Mouse (Mus musculus): ENCODE measurements at regions not wholly inside any gene's neighbourhood (a gene's known extent, or its start where the extent isn't known, plus 50 kb on each side); places are given as distances from the start of the nearest gene placed in this dataset.

DNA sequence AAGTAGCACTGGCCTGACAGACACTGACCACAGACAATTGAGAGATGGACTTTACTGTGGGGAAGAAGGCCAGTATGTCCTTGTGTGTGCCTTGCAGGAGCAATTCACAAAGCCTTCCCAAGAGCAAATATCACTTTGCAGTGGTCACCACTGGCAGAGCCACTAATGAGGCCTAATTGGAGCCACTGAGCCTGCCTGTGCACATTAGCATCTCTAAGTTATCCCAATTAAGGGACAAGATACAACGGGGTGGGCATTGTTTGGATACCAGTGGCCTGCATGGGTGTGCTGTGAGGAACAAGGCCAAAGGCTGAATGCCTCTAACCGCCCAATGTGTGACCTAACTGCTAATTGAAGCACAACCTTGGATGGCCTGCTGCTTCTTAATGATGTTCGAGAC is 433.4 kb upstream of the Ptbp2 start:
- ATAC-seq (ENCODE audit: low FRiP score), result no peak
- H3K4me2 ChIP-seq (ENCODE audit: low read depth, low read length, poor library complexity, severe bottlenecking), result no peak overlapping the region
- no peaks in the 10 kb centered on the region for H3K27me3 ChIP-seq (ENCODE audit: insufficient read depth, low read length)
- no peaks in the 10 kb centered on the region for H3K9me3 ChIP-seq (ENCODE audit: low read length)
- no peak for DNase-seq (ENCODE audit: low spot score)
- no peak overlapping the region for H3K9ac ChIP-seq (replicated peaks; ENCODE audit: low read length, poor library complexity, severe bottlenecking)
- no peak for TF ChIP-seq CTCF (IDR thresholded peaks at IDR 0.05)
- WGBS, result 67% methylated on average over 3 of the region's 3 CpGs
- H3K4me3 ChIP-seq (ENCODE audit: low read depth, low read length), result no peak overlapping the region
- H3K4me1 ChIP-seq (ENCODE audit: insufficient read depth, low read length), result no peaks in the 10 kb centered on the region
- H3K36me3 ChIP-seq (ENCODE audit: insufficient read depth, low read length), result no peaks in the 10 kb centered on the region
- H3K27ac ChIP-seq (ENCODE audit: low read depth, low read length), result no peak overlapping the region

DNA sequence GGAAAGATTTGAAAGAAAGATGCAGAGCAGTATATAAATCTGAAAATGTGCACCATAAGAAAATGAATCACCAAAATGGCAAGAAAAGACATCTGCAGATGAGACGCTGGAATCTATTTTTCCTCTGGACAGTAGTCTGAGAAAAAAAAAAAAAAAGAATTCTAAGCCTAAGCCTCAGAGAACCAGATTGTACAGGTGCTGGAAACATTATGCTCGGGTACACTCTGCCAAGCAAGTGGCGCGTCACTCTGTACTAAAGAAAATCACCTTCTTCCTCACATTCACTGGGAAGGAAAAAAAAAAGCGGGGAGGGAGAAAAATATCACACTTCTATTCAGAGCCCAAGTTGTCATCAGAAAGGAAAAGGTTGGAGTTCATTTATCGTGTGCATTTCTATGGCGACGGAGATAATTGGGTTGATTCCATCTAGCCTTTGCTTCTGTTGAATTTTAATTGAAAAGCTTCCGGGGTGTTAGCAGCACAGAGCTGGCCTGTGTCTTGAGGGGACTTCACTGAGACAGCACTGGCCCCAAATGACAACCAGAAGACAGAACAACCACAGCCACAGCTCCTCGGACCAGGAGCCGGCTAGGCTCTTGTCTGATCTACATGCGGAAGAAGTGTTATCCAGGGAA is 430.5 kb upstream of the Ptbp2 start:
- H3K4me1 ChIP-seq (ENCODE audit: insufficient read depth, low read length), result no peaks in the 10 kb centered on the region
- DNase-seq (ENCODE audit: low spot score), result peak; percentile 8

DNA sequence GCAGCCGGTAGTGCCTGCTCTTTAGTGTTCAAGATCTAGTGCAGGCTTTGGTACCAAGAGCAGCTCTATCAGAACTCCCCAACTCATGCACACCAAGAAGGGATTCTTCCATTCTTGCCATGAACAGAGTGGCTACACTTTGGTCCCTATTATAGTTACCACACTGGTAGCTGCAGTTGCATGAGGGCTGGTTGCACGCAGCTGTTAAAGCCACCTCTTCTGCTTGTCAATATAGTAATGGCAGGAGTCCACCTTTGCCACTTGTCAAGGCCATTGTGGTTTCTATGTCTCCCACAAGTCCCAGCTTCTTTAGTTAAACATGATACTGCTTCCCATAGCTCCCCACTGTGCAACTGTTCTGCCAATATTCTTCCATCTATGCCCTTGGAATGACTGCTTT is 415.1 kb upstream of the Ptbp2 start:
- no peak for TF ChIP-seq CTCF (IDR thresholded peaks at IDR 0.05)
- Histone ChIP-seq H3K27me3 (ENCODE audit: insufficient read depth, low read length) (no peaks in the 10 kb centered on the region), H3K36me3 (ENCODE audit: insufficient read depth, low read length) (no peaks in the 10 kb centered on the region)

More for the DNA sequence above, 430.5 kb upstream of the Ptbp2 start:
- Histone ChIP-seq H3K4me2 (ENCODE audit: low read depth, low read length, poor library complexity, severe bottlenecking) (no peak overlapping the region), H3K36me3 (ENCODE audit: insufficient read depth, low read length) (no peaks in the 10 kb centered on the region), H3K4me3 (ENCODE audit: low read depth, low read length) (no peak overlapping the region), H3K27ac (ENCODE audit: low read depth, low read length) (no peak overlapping the region), H3K9me3 (ENCODE audit: low read length) (no peaks in the 10 kb centered on the region), H3K9ac (replicated peaks; ENCODE audit: low read length, poor library complexity, severe bottlenecking) (no peak overlapping the region), H3K27me3 (ENCODE audit: insufficient read depth, low read length) (no peaks in the 10 kb centered on the region)
- no peak for TF ChIP-seq CTCF (IDR thresholded peaks at IDR 0.05)
- 48% methylated on average over 12 of the region's 12 CpGs for WGBS
- ATAC-seq (ENCODE audit: low FRiP score), result no peak

DNA sequence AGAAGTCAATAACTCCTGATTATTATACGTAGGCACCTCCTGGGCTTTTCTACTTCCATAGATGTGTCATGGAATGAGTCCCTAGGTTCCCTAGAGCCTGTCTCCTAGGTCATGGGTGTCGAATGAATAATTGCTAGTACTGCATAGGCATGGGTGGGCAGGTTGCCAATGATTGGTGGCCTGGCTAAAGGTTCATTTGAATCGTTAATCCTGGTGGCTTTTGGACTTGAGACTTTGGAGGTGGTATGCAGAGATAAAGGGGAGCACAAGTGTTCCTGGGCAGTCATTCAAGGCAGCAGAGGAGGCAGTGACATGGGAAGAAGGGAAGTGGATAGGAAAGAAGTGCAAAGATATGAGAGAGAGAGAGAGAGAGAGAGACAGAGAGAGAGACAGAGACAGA is 410.2 kb upstream of the Ptbp2 start:
- no peak overlapping the region for H3K4me3 ChIP-seq (ENCODE audit: low read depth, low read length)
- H3K9ac ChIP-seq (replicated peaks; ENCODE audit: low read length, poor library complexity, severe bottlenecking), result no peak overlapping the region
- H3K9me3 ChIP-seq (ENCODE audit: low read length), result no peaks in the 10 kb centered on the region
- DNase-seq (ENCODE audit: low spot score) (no peak), ATAC-seq (ENCODE audit: low FRiP score) (no peak)
- WGBS, result 67% methylated on average over 3 of the region's 3 CpGs
- no peaks in the 10 kb centered on the region for H3K4me1 ChIP-seq (ENCODE audit: insufficient read depth, low read length)
- no peak for TF ChIP-seq CTCF (IDR thresholded peaks at IDR 0.05)
- H3K27ac ChIP-seq (ENCODE audit: low read depth, low read length), result no peak overlapping the region
- no peaks in the 10 kb centered on the region for H3K36me3 ChIP-seq (ENCODE audit: insufficient read depth, low read length)
- no peaks in the 10 kb centered on the region for H3K27me3 ChIP-seq (ENCODE audit: insufficient read depth, low read length)
- no peak overlapping the region for H3K4me2 ChIP-seq (ENCODE audit: low read depth, low read length, poor library complexity, severe bottlenecking)

More for the DNA sequence above, 415.1 kb upstream of the Ptbp2 start:
- no peaks in the 10 kb centered on the region for H3K4me1 ChIP-seq (ENCODE audit: insufficient read depth, low read length)
- no peak for DNase-seq (ENCODE audit: low spot score)
- no peaks in the 10 kb centered on the region for H3K9me3 ChIP-seq (ENCODE audit: low read length)
- ATAC-seq (ENCODE audit: low FRiP score), result no peak
- H3K4me2 ChIP-seq (ENCODE audit: low read depth, low read length, poor library complexity, severe bottlenecking), result no peak overlapping the region
- H3K27ac ChIP-seq (ENCODE audit: low read depth, low read length), result no peak overlapping the region
- no peak overlapping the region for H3K9ac ChIP-seq (replicated peaks; ENCODE audit: low read length, poor library complexity, severe bottlenecking)
- H3K4me3 ChIP-seq (ENCODE audit: low read depth, low read length), result no peak overlapping the region
- 91% methylated on average over 2 of the region's 2 CpGs for WGBS

DNA sequence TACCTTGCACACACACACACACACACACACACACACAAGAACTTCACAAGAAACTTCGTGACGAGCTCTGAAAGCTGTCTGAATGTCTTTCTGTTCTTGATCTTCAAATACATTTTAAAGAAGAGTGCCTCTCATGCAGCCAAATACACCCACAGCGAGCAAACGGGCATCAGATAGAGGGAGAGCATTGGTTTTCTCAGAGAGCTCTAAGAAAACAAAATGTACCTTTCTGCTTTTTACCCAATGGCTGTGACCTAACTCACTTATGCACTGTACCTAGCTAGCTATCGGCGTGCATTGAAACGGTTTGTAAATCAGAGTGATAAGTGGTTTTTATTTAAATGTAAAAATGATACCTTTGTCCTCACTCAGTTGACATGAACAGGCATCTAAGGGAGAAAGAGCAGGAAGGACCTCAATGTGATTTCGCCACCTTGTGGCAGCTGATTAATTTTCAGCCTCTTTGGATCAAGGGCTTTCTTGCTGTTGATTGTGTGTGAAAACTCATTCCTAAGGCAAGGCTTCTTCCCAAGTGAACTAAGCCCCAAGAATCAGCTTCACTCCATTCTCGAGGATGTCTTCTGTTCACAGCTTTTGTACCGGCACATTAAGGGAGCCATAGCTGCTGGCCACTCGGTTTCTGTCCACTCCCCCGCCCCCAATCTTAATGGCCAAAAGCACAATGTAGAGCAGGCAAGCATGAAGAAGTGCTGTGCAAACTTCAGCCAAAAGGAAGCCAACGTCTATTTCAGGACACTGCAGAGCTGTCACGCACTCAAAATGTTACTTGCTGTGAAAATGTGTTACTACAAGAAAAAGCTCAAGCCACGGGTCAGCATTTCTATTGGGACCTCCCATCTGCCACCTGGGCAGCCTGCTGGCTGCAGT is 408.4 kb upstream of the Ptbp2 start:
- Histone ChIP-seq H3K4me2 (ENCODE audit: low read depth, low read length, poor library complexity, severe bottlenecking) (peak overlapping the region; percentile 32), H3K36me3 (ENCODE audit: insufficient read depth, low read length) (no peaks in the 10 kb centered on the region), H3K27me3 (ENCODE audit: insufficient read depth, low read length) (no peaks in the 10 kb centered on the region), H3K9ac (replicated peaks; ENCODE audit: low read length, poor library complexity, severe bottlenecking) (no peak overlapping the region), H3K4me3 (ENCODE audit: low read depth, low read length) (no peak overlapping the region), H3K9me3 (ENCODE audit: low read length) (no peaks in the 10 kb centered on the region), H3K27ac (ENCODE audit: low read depth, low read length) (no peak overlapping the region), H3K4me1 (ENCODE audit: insufficient read depth, low read length) (no peaks in the 10 kb centered on the region)
- TF ChIP-seq CTCF (IDR thresholded peaks at IDR 0.05), result peak; percentile 93
- 26% methylated on average over 15 of the region's 15 CpGs for WGBS
- peak; percentile 54 for ATAC-seq (ENCODE audit: low FRiP score)
- peak; percentile 88 for DNase-seq (ENCODE audit: low spot score)

DNA sequence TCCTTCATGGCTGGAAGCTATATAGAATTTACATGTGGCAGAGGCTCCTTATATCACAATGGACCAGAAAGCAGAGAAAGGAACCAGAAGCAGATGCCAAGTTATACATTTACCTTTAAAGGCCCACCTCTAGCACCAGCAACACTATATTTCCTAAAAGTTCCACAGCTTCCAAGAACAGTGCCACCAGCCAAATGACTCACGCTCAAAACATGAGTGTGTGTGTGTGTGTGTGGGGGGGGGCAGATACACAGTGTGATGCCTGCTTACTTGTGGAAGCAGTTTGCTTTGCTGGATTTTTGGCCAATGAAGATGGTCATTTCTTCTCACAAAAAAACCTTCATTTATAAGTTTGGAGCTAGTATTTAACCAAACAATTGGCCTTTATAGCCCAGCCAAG is 405.3 kb upstream of the Ptbp2 start:
- Histone ChIP-seq H3K4me1 (ENCODE audit: insufficient read depth, low read length) (no peaks in the 10 kb centered on the region), H3K36me3 (ENCODE audit: insufficient read depth, low read length) (no peaks in the 10 kb centered on the region), H3K27ac (ENCODE audit: low read depth, low read length) (no peak overlapping the region), H3K4me3 (ENCODE audit: low read depth, low read length) (no peak overlapping the region), H3K4me2 (ENCODE audit: low read depth, low read length, poor library complexity, severe bottlenecking) (no peak overlapping the region), H3K9me3 (ENCODE audit: low read length) (no peaks in the 10 kb centered on the region), H3K27me3 (ENCODE audit: insufficient read depth, low read length) (no peaks in the 10 kb centered on the region), H3K9ac (replicated peaks; ENCODE audit: low read length, poor library complexity, severe bottlenecking) (no peak overlapping the region)
- 85% methylated on average over 1 of the region's 1 CpGs for WGBS
- TF ChIP-seq CTCF (IDR thresholded peaks at IDR 0.05), result no peak
- DNase-seq (ENCODE audit: low spot score) (no peak), ATAC-seq (ENCODE audit: low FRiP score) (no peak)
